Mouse (Mus musculus): ENCODE data around the gene Alad.

Gene Alad

GRCm38 (mm10) chr4:62517538-62518415 lies 1.9 kb downstream of the Alad start:
- no peak for DNase-seq (ENCODE audit: low spot score)

DNA sequence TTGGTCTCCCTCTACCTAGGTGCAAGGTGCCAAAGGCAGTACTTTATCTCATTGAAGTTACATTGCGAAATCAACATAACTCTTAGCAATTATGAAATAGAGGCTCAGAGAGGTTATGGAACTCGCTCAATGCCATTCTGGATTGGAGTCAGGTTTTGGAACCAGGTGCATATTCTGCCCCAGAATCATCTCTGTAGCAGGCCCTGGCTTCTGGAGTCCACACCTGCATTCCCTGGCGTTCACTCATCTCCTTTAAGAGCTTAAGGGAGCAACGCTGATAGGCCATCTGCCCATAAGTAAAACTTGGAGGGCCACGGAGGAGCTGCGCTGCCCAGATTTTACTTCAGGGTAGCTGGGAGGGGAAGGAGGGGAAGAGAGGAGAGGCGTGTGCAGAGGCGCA lies 2.7 kb downstream of the Alad start:
- DNase-seq (ENCODE audit: low spot score), result peak; percentile 32

- DNase-seq (ENCODE audit: low spot score), result peak; percentile 69
Observed at GRCm38 (mm10) chr4:62516579-62516978, 3.1 kb downstream of the Alad start.

- DNase-seq (ENCODE audit: low spot score), result no peak
Observed at GRCm38 (mm10) chr4:62516079-62516478, 3.6 kb downstream of the Alad start.

DNA sequence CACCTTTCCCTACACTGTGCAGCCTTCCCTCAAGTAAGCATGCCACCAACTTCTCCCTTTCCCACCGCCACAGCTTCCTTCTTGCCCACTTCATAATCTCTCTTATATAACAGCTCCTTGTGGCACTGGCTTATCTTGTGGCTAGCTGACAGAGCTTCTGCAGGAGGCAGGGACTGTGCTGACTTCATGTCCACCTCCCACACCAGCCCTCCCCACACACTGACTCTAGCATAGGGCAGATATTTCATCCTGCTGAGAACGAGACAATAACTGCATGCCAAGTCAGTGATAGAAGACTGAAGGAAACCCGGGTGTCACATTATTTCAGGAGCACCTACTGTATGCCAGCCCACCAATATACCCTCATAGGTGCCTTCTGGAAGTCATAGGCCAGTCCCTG lies 4.2 kb downstream of the Alad start:
- DNase-seq (ENCODE audit: low spot score), result peak; percentile 32

- no peak for DNase-seq (ENCODE audit: low spot score)
Observed at GRCm38 (mm10) chr4:62514995-62515394, 4.7 kb downstream of the Alad start.

DNA sequence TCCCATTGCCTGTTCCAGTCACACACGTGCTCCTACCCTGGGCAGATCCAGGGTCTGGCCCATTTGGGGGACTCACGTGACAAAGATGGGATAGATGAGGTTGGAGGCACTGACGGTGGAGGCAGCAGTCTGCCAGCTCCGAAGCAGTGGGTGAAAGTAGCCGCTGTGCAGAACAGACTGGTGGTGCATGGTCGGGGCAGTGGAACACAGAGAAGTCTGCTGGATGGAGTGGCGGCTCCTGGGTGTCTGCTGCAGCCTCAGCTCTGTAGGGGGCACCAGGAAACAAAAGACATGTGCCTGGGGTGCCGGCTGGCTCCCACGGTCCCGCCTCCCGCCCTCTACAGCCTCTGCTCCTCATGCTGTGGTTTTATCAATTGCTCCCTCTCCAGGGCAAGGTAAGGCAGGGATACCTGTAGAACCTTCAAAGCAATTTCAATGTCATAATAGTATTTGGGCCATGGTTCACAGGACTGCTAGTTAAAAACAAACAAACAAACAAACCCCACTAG lies 5.7 kb downstream of the Alad start:
- DNase-seq (ENCODE audit: low spot score), result no peak

GRCm38 (mm10) chr4:62509946-62510345 lies 9.8 kb downstream of the Alad start:
- DNase-seq (ENCODE audit: low spot score), result no peak

- DNase-seq (ENCODE audit: low spot score), result no peak
Observed at GRCm38 (mm10) chr4:62508839-62509238, 10.9 kb downstream of the Alad start.

GRCm38 (mm10) chr4:62506798-62507197 lies 12.9 kb downstream of the Alad start:
- no peak for DNase-seq (ENCODE audit: low spot score)

DNA sequence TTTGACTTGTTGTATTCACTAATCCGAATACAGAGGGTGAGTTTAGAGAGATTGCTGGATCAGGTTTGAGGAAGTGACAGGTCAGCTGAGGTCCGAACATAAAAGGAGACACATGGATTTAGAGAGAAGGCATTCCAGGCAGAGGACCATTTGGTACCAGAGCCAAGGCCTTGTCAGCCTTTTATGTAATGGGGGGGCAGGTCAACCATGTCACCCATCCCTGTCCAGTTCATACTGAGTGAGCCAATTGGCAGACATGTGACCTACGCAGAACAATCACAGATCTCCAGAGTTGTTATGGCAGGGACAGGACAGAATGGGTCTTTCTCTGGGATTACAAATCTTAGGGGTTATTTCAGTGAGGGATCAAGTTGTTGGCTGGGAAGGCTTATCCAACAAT lies 13.7 kb downstream of the Alad start:
- DNase-seq (ENCODE audit: low spot score), result no peak

DNA sequence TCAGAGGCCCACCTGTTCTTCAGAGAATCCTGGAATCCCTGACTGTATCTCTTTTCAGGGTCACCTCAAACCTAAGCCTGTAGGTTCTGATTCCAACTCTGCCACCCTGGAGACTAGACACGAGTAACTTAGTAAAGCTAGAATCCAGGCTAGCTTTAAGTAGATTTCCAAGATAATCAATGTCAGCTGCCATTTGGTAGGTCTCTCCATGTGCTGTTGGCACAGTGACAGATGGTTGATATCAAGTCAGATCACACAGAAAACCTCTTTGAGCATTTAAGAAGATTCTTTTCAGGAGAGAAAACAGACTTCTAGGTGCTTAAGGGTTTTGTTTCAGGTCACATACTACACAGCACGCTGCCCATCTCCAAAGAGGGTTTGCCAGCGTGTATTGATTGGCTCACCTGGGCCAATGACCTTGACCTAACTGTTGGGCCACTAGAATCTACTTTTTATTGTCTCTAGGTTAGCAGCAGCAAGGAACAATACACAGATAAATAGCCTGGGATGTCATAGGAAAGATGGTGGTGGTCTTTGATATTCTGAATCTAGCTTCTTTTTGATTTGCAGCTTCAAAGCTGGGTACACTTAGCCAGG lies 16.2 kb downstream of the Alad start, which contains the start of gene Hdhd3:
Gene Hdhd3 (minus strand): TSS at position 94 of the 597 bp plus-strand sequence.
- no peak for DNase-seq (ENCODE audit: low spot score)

DNA sequence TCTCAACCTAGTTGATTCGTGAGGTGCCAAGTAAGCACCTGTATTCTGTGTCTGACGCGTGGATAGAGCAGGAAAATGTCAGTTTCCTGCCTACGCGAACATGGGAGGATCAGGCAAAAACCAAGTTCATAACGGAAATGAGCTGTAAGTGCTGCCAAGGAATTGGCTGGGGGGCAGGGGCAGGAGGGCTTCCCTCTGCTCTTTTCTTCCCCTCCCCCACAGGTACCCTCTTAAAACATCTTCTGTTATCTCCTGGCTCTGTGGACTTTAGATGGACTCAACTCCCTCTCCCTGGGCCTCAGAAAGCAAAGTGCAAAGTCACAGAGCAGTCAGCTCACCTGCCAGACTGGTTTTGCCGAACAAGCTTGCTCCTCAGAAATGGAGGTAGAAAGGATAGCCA lies 16.7 kb downstream of the Alad start:
- DNase-seq (ENCODE audit: low spot score), result no peak

- DNase-seq (ENCODE audit: low spot score), result peak; percentile 73
Observed at GRCm38 (mm10) chr4:62501964-62502732, 17.6 kb downstream of the Alad start.

DNA sequence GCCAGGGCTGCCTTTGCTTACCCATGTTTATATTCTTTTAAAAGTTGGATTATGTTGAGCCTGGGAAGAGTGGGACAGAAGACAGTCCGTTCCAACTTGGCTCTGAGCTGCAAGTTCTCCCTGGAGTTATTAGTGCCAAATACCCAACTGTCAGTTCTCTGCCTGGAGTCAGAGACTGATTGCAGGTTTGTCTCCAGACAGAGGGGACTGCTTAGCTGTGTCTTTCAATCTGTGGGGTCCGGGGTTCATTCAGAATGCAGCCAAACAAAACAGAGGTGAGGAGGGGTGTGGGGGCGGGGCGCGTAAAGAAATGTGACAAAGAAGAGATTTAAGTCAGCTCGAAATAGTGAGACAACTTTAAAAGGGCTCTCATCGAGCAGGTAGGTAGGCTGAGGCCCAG lies 18.2 kb downstream of the Alad start:
- no peak for DNase-seq (ENCODE audit: low spot score)

DNA sequence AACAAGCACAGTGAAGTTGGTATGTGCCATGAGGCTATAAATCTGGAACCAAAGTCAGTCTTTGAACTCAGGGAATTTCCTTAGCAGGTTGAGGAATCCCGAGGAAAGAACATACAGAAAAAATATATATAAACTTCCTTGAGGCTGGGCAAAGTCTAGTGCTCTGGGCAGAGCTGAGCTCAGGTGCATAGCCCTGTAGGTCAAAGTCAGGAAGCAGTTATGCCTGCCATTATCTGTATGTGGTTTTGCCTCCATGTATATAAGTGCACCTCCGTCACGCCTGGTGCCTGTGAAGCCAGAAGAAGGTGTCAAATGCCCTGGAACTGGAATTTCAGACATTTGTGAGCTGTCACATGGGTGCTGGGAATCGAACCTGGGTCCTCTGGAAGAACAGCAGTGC lies 18.9 kb downstream of the Alad start:
- no peak for DNase-seq (ENCODE audit: low spot score)

- no peak for DNase-seq (ENCODE audit: low spot score)
Observed at GRCm38 (mm10) chr4:62496815-62497214, 22.9 kb downstream of the Alad start.

DNA sequence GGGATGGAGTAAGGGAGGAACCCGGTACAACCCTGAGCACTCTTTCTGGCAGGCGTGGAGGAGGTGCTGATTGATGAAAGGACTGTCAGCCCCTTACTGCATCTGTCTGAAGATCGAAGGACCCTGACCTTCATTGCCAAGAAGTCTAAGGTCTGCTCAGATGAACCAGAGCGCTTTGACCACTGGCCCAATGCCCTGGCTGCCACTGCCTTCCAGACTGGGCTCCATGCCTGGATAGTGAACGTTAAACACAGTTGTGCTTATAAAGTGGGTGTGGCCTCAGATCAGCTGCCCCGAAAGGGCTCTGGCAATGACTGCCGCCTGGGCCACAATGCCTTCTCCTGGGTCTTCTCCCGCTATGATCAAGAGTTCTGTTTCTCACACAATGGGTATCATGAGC lies 23.8 kb downstream of the Alad start:
- DNase-seq (ENCODE audit: low spot score), result no peak

DNA sequence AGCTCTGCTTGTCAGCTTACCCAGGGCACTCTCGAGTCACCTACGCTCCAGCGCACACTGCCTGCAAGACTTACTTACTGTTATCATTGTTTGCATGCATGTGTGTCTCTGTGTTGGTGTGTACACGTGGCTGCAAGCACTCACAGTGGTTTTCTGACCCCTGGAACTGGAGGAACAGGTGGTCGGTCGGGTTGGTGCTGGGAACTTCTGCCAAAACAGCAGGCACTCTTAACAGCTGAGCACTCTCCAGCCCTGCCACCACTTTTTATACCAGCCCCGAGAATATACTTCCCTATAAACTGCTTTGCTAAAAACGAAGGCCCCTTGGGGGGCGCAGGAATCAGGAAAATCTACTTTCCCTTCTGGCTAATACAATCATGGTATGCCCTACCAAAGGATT lies 25.5 kb downstream of the Alad start:
- no peak for DNase-seq (ENCODE audit: low spot score)

DNA sequence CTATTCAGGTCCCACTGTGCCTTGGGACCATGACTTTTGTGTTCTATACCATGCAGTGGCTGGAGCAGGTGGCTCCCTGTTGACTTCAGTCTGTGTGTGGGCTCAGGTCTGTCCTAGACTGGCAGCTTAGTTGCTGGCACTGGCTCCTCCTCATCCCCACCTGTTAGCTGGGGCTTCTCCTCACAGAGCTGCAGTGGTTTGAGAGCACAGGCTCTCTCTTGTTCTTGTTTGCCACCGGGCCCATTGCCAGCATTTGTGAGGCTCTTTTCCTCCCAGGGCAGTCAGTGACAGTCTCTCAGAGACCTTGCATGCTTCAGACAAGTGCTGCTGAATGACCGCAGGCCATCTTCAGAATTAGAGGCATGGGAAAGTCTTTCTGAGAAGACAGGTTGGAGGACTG lies 27.0 kb downstream of the Alad start:
- DNase-seq (ENCODE audit: low spot score), result no peak

GRCm38 (mm10) chr4:62487914-62488313 lies 31.8 kb downstream of the Alad start:
- no peak for DNase-seq (ENCODE audit: low spot score)

- no peak for DNase-seq (ENCODE audit: low spot score)
Observed at GRCm38 (mm10) chr4:62487172-62487571, 32.5 kb downstream of the Alad start.
